Mouse (Mus musculus) heart, adult 9 months (tissue): ENCODE data around the gene Cirbp.
A peak's percentile ranks its signal among the peaks of the same experiment; 100 is the strongest.

Experiments used
- DNase-seq, 2 experiments: peaks; one replicate each; pipeline ENCODE4 v3.0.0; 2022; ENCODE audit warnings: low spot score in 2 of 2

The Cirbp gene

DNA sequence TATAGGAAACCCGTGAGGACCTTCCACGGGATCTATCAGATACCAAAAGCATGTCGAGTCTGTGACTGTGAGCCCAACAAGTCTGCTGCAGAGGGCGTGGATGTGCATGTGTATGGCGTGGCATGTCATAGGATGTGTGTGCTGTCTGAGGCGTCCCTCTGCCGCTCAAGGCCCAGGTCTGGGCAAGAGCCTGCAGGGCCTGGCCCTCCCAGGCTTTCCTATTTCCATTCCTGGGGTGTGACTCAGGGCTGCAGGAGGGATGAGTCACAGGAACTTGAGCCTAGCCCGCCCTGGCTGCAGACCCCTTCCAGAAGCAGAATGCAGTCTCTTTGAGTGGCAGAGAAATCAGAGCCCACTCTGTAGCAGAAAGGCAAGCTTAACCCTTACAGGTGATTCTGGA, 2.1 kb upstream of the Cirbp start:
- DNase-seq, result peak in 1 of 2 experiments; percentile 65

- peak; percentile 39 to 40 for DNase-seq
Observed at GRCm38 (mm10) chr10:80164161-80164997, 1.4 kb upstream of the Cirbp start.

GRCm38 (mm10) chr10:80164998-80165344, 814 bp upstream of the Cirbp start:
- peak; percentile 94 to 98 for DNase-seq

GRCm38 (mm10) chr10:80166136-80166535, 351 bp downstream of the Cirbp start:
- peak in 1 of 2 experiments; percentile 3 for DNase-seq

DNA sequence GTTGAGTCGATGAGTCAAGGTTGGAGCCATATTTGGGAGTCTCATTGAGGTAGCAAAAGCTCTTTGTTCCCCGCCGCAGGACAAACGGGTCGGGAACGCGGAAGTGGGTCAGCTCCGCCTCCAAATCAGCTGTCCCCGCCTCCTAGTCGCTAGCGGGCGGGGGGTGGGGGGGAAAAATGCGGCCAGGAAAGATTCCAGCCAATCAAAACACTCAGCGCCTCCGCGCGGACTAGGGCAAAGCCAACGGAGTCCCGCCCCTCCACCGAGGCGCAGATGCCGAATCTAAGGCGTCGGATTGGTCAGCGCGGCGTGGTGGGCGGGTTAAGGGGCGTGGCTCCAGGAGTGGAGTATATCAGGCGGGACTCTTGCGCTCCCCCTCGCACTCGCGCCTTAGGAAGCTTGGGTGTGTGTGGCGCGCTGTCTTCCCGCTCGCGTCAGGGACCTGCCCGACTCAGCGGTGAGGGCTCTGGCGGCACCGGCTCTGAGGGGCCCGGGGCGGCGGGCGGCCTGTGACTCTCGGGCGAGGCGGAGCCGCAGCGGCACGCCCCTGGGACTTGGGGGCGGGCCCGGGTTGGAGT, 1.8 kb downstream of the Cirbp start:
- DNase-seq, result peak; percentile 98

DNA sequence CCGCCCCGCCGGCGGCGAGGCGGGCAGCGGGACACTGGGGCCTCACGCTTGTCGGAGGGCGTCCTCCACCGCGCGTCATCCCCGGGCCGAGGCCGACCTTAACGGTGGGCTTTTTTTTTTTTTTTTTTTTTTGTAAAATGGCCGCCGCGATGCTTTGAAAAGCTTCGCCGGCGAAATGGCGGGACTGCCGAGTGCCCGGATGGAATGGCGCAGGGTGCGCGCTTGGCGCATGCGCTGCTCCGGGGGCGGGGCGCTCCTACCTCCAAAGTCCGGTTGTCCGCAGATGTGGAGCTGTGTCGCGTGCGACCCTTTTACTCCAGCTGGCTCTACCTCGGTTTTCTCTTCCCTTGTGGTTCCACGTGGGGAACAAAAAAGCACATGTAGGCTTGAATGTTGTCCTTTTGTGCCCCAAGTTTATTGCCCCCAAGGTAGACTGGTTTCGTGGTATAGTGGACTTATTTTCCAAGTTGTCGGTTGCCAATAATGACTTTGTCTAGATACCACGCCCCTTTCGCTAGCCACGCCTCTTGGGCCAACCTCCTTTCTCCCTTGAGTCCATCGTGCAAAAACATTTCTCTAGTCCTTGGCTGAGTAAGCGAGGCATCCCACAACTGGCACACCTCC, 2.4 kb downstream of the Cirbp start:
- peak; percentile 88 to 94 for DNase-seq

GRCm38 (mm10) chr10:80169070-80169469, 3.3 kb downstream of the Cirbp start:
- DNase-seq, result no peak

GRCm38 (mm10) chr10:80169651-80170050, 3.9 kb downstream of the Cirbp start:
- DNase-seq, result no peak

DNA sequence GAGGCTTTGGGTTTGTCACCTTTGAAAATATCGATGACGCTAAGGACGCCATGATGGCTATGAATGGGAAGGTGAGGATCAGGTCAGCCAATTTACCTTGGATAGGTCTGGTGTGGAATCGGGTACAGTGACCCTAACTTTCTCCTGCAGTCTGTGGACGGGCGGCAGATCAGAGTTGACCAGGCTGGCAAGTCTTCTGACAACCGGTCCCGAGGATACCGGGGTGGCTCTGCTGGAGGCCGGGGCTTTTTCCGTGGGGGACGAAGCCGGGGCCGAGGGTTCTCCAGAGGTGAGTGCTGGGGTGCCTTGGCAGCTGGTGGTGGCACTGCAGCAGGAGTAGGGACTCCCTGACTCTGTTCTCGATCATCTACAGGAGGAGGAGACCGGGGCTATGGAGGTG, 4.3 kb downstream of the Cirbp start:
- peak in 1 of 2 experiments; percentile 17 for DNase-seq

GRCm38 (mm10) chr10:80170601-80171021, 4.8 kb downstream of the Cirbp start:
- peak in 1 of 2 experiments; percentile 17 for DNase-seq

DNA sequence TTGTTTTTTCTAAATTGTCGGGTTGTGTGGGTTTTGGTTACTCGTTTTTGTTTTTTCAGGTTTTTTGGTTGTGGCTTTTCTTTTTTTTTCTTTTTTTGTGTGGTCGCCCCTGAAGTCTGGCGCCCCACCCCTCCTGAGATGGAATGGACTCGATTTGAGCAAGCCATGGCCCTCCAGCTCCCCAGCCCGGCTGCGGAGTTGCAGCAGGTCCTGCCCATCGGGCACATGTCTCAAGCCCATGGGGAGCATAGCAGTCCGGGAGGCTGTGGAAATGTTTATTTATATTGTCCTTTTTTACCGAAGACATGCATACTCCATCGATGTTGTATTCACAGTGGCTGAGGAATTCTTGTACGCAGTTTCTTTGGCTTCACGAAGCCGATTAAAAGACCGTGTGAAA, 5.5 kb downstream of the Cirbp start:
- no peak for DNase-seq

- peak in 1 of 2 experiments; percentile 49 for DNase-seq
Observed at GRCm38 (mm10) chr10:80171760-80172526, 6.2 kb downstream of the Cirbp start.

- DNase-seq, result peak; percentile 94 to 95
Observed at GRCm38 (mm10) chr10:80172527-80173292, 6.9 kb downstream of the Cirbp start, which contains the start of gene 1600002K03Rik. Gene 1600002K03Rik, plus strand, starts transcription at chr10:80172944.

- peak in 1 of 2 experiments; percentile 45 for DNase-seq
Observed at GRCm38 (mm10) chr10:80173358-80173757, 7.6 kb downstream of the Cirbp start.

DNA sequence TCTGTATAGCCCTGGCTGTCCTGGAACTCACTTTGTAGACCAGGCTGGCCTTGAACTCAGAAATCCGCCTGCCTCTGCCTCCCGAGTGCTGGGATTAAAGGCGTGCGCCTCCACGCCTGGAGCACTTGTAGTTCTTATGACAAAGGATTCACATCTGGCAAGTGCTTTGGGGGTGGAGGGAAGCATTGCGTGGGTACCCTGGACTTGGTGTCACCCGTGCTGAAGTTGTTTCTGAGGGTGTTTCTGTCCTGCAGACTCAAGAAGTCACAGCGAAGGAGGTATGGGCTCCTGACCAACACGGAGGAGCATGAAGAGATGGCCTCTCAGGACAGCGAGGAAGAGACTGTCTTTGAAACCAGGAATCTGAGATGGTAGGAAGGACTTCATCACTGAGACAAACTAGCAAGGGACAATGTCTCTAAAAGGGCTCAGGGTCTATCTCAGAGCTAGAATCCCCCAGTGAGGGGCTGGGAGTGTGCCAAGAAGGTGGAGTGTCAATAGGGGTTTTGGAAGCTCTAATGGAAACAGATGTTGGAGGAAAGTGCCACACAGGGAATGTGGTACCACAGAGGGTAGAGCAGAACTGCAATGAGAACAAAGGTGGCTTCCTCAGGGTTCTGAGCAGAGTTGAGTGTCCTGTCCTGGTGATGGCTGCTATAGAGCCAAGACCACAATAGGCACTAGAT, 8.3 kb downstream of the Cirbp start:
- peak in 1 of 2 experiments; percentile 19 for DNase-seq

GRCm38 (mm10) chr10:80174705-80175104, 8.9 kb downstream of the Cirbp start:
- DNase-seq, result peak in 1 of 2 experiments; percentile 13

DNA sequence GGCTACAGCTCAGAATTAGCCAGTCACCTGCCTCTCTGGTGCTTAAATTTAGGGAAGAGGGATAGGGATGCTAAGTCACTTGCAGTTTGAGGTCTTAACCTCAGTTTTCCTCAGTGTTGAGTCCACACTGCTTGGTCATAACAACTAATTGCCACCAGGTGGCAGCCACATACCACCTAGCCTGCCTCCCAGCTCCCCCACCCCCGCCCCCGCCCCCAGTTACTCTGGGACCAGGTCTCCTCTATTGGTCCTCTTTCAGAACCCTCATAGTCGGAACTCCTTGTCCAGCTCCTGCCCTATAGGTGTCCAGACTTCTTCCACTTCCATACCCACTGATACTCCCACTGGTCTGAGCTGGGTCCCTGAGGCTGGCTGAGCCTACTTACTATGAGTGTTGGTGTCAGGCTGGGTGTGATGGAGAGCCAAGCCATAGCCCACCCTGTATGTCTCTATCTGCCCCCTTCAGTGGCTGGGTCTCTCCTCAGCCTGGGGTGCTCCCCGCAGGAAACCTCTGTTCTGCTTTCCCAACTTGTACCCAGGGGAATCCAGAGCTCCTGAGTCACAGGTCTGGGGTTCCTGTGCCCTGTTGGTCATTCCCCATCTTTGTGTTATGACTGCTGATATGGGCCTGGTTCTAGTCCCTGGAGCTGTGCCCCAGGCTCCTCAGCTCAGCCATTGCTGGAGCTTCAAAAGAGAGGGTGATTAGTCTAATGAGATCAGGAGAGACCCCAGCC, 9.9 kb downstream of the Cirbp start:
- DNase-seq, result peak in 1 of 2 experiments; percentile 28

DNA sequence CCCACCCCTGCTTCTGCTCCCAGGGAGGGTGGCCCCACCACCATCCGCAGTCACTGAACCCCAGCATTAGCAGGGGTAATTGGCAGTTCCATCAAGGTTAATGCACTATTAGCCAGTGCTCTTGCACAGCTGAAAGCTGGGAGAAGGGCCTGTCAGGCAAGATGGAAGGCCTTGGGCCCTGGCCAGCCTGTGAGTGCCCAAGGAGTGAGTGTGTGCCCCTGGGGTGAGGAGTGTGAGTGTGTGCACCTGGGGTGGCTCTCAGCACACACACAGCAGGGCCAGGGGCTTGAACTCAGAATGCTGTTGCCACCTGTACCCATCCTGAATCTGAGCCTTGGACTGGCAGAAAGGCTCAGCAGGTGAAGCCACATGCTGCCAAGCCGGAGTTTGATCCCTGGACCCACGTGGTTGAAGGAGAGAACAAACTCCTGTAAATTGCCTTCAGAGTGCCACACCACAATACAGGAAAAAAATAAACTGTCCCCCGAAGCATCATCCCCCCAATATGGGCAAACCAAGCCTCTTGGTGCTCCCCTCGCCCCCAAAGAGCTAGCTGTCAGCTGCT, 10.6 kb downstream of the Cirbp start:
- no peak for DNase-seq
